Mouse (Mus musculus): Measurements from ENCODE around the gene Zic3.

The Zic3 gene

DNA sequence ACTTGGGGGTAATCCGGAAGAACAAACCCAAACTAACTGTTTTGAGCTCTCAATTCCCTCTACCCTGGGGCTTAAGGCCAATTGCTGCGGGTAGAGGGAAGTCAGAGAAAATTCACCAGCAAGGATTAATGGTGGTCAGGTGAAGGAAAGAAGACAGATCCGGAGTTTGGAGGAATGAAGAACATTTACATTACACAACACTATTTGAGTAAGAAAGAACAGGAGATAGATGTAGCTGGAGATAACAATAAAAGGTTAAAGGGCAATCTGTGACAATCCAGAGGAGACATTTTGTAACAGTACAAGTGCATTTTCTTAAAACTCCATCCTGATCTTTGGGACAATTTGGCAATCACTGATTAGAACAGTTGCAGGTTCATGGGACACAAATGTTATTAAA is 19.4 kb downstream of the Zic3 start:
- no peak for DNase-seq (ENCODE audit: low spot score in 2 of 2)

DNA sequence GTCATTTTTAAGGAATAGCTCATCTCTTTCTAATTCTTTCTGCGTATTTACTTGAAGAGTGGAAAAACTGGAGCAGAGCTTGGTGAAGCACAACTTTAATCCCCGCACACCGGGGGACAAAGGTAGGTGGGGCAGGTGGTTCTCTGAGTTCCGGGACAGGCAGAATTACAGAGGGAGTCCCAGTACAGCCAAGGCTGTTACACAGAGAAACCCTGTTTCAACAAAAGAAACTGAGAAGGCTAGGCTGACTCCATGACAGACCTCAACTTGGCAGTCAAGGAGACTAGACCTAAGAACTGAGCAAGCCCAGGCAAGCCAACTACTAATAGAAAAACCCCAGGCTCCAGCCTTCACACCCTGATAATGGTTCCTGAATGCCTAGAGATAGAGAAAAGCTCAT is 20.0 kb downstream of the Zic3 start:
- no peak for DNase-seq (ENCODE audit: low spot score in 2 of 2)
